Mouse (Mus musculus): ENCODE results near the gene R3hdm4.
A peak's percentile ranks its signal among the peaks of the same experiment; 100 is the strongest.

DNA sequence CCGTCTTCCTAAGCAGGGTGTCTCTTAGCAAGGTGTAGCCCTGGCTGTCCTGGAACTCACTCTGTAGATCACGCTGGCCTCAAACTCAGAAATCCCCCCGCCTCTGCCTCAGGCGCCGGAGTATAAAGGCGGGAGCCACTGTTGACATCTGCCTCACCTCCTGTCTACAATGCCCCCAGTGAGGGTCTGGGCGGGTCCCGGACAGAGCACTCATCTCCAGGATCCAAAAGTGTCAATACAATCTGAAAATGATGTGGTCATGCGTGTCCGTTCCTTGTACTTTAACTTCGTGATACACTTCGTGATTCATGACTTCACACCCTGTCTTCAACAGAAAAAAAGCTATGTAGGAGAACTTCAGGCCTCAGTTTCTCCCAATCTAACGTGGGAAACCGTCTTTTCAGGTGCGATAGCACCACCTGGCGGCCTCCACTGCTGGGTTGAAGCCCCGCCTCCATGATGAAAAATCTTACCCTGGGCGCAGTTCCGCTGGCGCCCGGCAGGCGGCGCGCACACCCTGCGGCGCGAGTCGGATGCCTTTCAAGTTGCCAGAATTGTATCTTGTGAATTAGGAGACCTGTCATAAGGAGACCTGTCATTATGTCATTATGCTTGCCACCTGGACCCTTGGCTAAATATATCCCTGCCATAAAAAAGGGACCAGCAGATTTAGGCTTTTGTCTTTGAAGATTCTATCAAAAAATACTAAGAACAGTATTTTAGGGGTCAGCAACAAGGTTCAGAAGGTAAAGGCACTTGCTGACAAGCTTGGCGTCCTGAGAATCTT, 4.2 kb upstream of the R3hdm4 start:
- TF ChIP-seq CTCF (IDR thresholded peaks at IDR 0.05; ENCODE audit: insufficient read depth, low read length) (peak; percentile 91), POLR2A (IDR thresholded peaks at IDR 0.05; ENCODE audit: borderline replicate concordance, extremely low read depth, low read depth, low read length) (no peak)
